Mouse (Mus musculus): ENCODE results near the gene Tcap.

Tcap gene

GRCm38 (mm10) chr11:98352272-98352990, 31.2 kb upstream of the Tcap start:
- in situ Hi-C loops (cut with MboI; ENCODE audit: low pct_unique_long_range_greater_than_20kb in 1 of 2, low sequenced_read_pairs in 2 of 2, unreplicated experiment in 1 of 2): no loop called here

- in situ Hi-C loops (cut with MboI; ENCODE audit: low pct_unique_long_range_greater_than_20kb in 1 of 2, low sequenced_read_pairs in 2 of 2, unreplicated experiment in 1 of 2): no loop called here
These were observed 29.9 kb upstream of the Tcap start for GRCm38 (mm10) chr11:98353651-98354211.

GRCm38 (mm10) chr11:98354445-98354844, 29.2 kb upstream of the Tcap start:
- in situ Hi-C loops (cut with MboI; ENCODE audit: low pct_unique_long_range_greater_than_20kb in 1 of 2, low sequenced_read_pairs in 2 of 2, unreplicated experiment in 1 of 2): no loop called here

GRCm38 (mm10) chr11:98355732-98356299, 27.8 kb upstream of the Tcap start:
- in situ Hi-C loops (cut with MboI; ENCODE audit: low pct_unique_long_range_greater_than_20kb in 1 of 2, low sequenced_read_pairs in 2 of 2, unreplicated experiment in 1 of 2): no loop called here

- in situ Hi-C loops (cut with MboI; ENCODE audit: low pct_unique_long_range_greater_than_20kb in 1 of 2, low sequenced_read_pairs in 2 of 2, unreplicated experiment in 1 of 2): no loop called here
These were observed 26.8 kb upstream of the Tcap start for GRCm38 (mm10) chr11:98356625-98357394.

- in situ Hi-C loops (cut with MboI; ENCODE audit: low pct_unique_long_range_greater_than_20kb in 1 of 2, low sequenced_read_pairs in 2 of 2, unreplicated experiment in 1 of 2): no loop called here
These were observed 26.0 kb upstream of the Tcap start for GRCm38 (mm10) chr11:98357396-98358160.

GRCm38 (mm10) chr11:98358161-98359083, 25.2 kb upstream of the Tcap start, which contains the start of gene Stard3:
Gene Stard3, plus strand, starts transcription at chr11:98358368.
- in situ Hi-C loops (cut with MboI; ENCODE audit: low pct_unique_long_range_greater_than_20kb in 1 of 2, low sequenced_read_pairs in 2 of 2, unreplicated experiment in 1 of 2): no loop called here

- in situ Hi-C loops (cut with MboI; ENCODE audit: low pct_unique_long_range_greater_than_20kb in 1 of 2, low sequenced_read_pairs in 2 of 2, unreplicated experiment in 1 of 2): no loop called here
These were observed 22.6 kb upstream of the Tcap start for GRCm38 (mm10) chr11:98360866-98361521.

- in situ Hi-C loops (cut with MboI; ENCODE audit: low pct_unique_long_range_greater_than_20kb in 1 of 2, low sequenced_read_pairs in 2 of 2, unreplicated experiment in 1 of 2): no loop called here
These were observed 19.8 kb upstream of the Tcap start for GRCm38 (mm10) chr11:98363817-98364216.

GRCm38 (mm10) chr11:98364410-98364809, 19.2 kb upstream of the Tcap start:
- in situ Hi-C loops (cut with MboI; ENCODE audit: low pct_unique_long_range_greater_than_20kb in 1 of 2, low sequenced_read_pairs in 2 of 2, unreplicated experiment in 1 of 2): no loop called here

GRCm38 (mm10) chr11:98366290-98366689, 17.3 kb upstream of the Tcap start:
- in situ Hi-C loops (cut with MboI; ENCODE audit: low pct_unique_long_range_greater_than_20kb in 1 of 2, low sequenced_read_pairs in 2 of 2, unreplicated experiment in 1 of 2): no loop called here

GRCm38 (mm10) chr11:98367171-98367862, 16.3 kb upstream of the Tcap start:
- in situ Hi-C loops (cut with MboI; ENCODE audit: low pct_unique_long_range_greater_than_20kb in 1 of 2, low sequenced_read_pairs in 2 of 2, unreplicated experiment in 1 of 2): no loop called here

- in situ Hi-C loops (cut with MboI; ENCODE audit: low pct_unique_long_range_greater_than_20kb in 1 of 2, low sequenced_read_pairs in 2 of 2, unreplicated experiment in 1 of 2): no loop called here
These were observed 15.8 kb upstream of the Tcap start for GRCm38 (mm10) chr11:98367863-98368186.

GRCm38 (mm10) chr11:98369337-98369736, 14.3 kb upstream of the Tcap start:
- in situ Hi-C loops (cut with MboI; ENCODE audit: low pct_unique_long_range_greater_than_20kb in 1 of 2, low sequenced_read_pairs in 2 of 2, unreplicated experiment in 1 of 2): no loop called here

GRCm38 (mm10) chr11:98370588-98370987, 13.0 kb upstream of the Tcap start:
- in situ Hi-C loops (cut with MboI; ENCODE audit: low pct_unique_long_range_greater_than_20kb in 1 of 2, low sequenced_read_pairs in 2 of 2, unreplicated experiment in 1 of 2): no loop called here

- in situ Hi-C loops (cut with MboI; ENCODE audit: low pct_unique_long_range_greater_than_20kb in 1 of 2, low sequenced_read_pairs in 2 of 2, unreplicated experiment in 1 of 2): no loop called here
These were observed 11.9 kb upstream of the Tcap start for GRCm38 (mm10) chr11:98371556-98372240.

Data from mouse embryonic stem cell (cell line).